Mouse (Mus musculus) cortical plate, adult 2 months (tissue): ENCODE results near the gene Abhd14a. TPM values are rescaled to one million over a fixed set of nuclear protein-coding genes. Genes with fewer than 3 reads are reported as not detected.

ENCODE experiments used
- H3K27ac ChIP-seq: fragments of 200-500 bp; 2 replicates; pipeline ENCODE4 v1.5.1; 2012; ENCODE audit warnings: low read length, control low read depth, inconsistent platforms; ENCODE audit not compliant: insufficient read depth
- H3K4me1 ChIP-seq: fragments of 200-500 bp; 2 replicates; pipeline ENCODE4 v1.6.1; 2011; ENCODE audit warnings: low read length; ENCODE audit not compliant: control insufficient read depth, insufficient read depth
- H3K4me3 ChIP-seq: fragments of 200-500 bp; 2 replicates; pipeline ENCODE4 v1.5.1; 2011; ENCODE audit warnings: mild to moderate bottlenecking, low read length, control low read depth; ENCODE audit not compliant: insufficient read depth
- CTCF ChIP-seq: fragments of 200-500 bp; IDR thresholded peaks from 2 replicates; pipeline ENCODE4 v1.5.1; 2011; ENCODE audit warnings: mild to moderate bottlenecking, control low read depth, low read length; ENCODE audit not compliant: insufficient read depth; ENCODE audit errors: extremely low read depth
- POLR2A ChIP-seq: fragments of 200-500 bp; IDR thresholded peaks from 2 replicates; pipeline ENCODE4 v1.6.1; 2011; ENCODE audit warnings: mild to moderate bottlenecking, low read length, control low read depth; ENCODE audit not compliant: insufficient read depth; ENCODE audit errors: extremely low read depth
- polyA plus RNA-seq: library from polyadenylated mRNA; depleted of rRNA; stranded (reverse); fragments of >200 nt; gene quantifications from 2 replicates; pipeline ENCODE4 v1.2.3, GENCODE M21; 2012

Abhd14a gene
- polyA plus RNA-seq, 1 experiment: 88.0 TPM

DNA sequence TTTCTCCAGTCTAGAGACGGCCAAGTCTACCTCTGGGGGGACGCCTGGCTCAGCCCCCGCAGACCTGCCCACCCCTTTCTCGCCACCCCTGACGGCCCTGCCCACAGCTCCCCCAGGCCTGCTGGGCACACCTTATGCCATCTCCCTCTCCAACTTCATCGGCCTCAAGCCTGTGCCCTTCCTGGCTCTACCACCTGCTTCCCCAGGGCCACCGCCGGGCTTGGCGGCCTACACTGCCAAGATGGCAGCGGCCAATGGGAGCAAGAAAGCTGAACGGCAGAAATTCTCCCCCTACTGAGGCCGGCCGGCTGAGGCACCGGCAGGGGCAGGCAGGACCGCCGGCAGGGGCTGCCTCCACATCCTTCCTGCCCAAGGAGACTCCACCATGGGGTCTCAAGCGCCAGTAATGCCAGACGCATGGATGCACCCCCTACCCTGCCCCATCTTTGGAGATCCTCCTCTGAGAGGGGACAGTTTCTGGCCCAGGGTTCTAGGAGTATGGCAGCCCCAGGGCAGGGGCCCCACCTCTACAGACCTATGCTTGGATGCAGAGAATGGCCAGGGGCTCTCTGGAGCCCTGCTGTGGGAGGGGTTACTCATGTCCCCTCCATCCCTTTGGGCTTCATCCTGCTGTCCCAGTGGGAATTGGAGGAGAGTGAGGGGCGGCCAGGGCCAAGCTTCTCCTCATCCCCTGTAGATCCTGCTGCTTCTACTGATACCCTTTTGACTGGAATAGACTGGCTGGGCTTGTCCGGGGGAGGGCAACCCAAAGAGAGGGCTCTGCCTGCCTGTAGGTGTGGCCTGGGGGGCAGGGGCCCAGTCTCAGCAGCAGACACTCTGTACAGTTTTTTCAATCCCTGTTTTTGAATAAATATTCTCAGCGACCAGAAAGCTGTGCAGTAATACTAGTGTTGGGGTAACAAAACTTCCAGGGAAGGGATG lies 15.9 kb upstream of the Abhd14a start:
- 0 out of 2 replicates have a peak, but pooled peaks cover 4% of the 10 kb centered on the region for H3K4me1 ChIP-seq
- TF ChIP-seq CTCF (no peak), POLR2A (no peak)
- H3K4me3 ChIP-seq: no peak overlapping the region
- no peak overlapping the region for H3K27ac ChIP-seq

DNA sequence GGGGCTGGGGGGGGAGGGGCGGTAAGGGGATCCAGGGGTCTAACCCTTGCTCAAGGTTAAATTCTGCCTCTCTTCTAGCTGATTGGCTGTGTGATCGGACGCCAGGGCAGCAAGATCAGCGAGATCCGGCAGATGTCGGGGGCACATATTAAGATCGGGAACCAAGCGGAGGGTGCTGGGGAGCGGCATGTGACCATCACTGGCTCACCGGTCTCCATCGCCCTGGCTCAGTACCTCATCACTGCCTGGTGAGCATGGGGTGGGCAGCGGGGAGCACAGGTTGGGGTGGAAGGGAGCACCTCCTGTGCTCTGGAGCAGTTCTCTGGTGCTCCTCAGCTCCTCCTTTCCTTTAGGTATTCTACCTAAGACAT lies 14.9 kb upstream of the Abhd14a start:
- H3K4me3 ChIP-seq: no peak overlapping the region
- TF ChIP-seq CTCF (no peak), POLR2A (no peak)
- H3K27ac ChIP-seq: no peak overlapping the region
- 0 out of 2 replicates have a peak, but pooled peaks cover 4% of the 10 kb centered on the region for H3K4me1 ChIP-seq

DNA sequence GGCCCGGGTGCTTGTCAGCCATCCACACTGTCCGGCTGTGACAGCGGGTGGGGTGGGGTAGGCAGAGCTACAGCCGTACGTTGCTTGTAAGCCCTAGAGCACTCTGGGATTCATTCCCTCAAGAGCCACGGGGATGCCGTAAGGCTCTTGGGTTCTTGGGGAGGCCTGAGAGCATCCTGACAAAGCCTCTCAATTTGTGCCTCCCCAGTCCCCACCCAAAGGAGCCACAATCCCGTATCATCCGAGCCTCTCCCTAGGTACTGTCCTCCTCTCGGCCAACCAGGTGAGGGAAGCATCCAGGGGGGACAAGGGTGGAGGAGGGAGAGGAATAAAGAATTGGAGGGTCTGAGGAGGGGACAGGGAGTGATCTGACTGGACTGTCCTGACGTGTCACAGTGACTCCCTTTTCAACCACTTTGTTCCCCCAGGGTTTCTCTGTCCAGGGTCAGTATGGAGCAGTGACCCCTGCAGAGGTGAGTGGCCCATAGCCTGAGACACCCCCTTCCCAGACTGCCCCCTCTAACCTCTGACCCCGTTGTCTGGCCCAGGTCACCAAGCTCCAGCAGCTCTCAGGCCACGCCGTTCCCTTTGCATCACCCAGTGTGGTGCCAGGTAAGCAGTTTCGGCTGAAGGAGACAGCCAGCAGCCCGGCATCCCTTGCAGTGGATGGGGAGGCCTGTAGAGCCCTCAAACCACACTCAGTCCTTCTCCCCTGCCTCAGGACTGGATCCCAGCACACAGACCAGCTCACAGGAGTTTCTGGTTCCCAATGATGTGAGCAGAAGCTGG lies 14.4 kb upstream of the Abhd14a start:
- Histone ChIP-seq H3K4me1 (0 out of 2 replicates have a peak, but pooled peaks cover 4% of the 10 kb centered on the region), H3K27ac (no peak overlapping the region), H3K4me3 (no peak overlapping the region)
- TF ChIP-seq CTCF (no peak), POLR2A (no peak)

DNA sequence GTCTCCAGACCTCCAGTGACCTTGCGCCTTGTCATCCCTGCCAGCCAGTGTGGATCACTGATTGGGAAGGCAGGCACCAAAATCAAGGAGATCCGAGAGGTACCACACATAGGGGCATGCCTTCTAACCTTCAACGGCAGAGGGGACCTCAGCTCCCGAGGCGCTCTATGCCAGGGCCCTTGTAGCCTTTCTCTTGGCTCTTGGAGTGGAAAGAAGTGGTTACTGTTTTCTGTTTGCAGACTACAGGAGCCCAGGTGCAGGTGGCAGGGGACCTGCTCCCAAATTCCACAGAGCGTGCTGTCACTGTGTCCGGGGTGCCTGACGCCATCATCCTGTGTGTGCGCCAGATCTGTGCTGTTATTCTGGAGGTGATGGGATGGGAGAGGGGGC lies 13.5 kb upstream of the Abhd14a start:
- no peak overlapping the region for H3K27ac ChIP-seq
- TF ChIP-seq POLR2A (no peak), CTCF (no peak)
- no peak overlapping the region for H3K4me3 ChIP-seq
- 0 out of 2 replicates have a peak, but pooled peaks cover 4% of the 10 kb centered on the region for H3K4me1 ChIP-seq

DNA sequence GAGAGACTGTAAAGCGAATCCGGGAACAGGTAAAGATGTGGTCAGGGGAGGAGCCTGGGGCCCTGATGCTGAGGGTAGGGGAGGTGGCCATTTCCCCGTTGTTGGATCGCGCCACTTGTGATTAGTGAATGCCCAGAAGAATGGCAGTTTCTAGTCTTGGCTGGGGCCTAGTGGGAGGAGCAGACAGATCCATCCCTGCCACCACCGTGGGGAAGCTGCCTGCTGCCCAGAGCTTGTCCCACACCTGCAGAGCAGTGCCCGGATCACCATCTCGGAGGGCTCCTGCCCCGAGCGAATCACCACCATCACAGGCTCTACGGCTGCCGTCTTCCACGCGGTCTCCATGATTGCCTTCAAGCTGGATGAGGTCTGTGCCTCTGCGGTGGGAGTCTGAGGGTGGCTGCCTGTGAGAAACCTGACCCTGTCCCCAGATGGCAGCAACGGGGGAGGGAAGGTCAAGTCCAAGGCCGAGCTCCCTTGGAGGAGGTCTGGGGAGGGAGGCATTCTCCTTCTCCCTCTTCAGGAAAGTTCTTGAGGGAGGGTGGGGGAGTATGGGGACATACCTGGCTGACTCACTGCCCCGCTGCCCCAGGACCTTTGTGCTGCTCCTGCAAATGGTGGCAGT lies 13.0 kb upstream of the Abhd14a start:
- H3K4me3 ChIP-seq: no peak overlapping the region
- H3K4me1 ChIP-seq: 0 out of 2 replicates have a peak, but pooled peaks cover 4% of the 10 kb centered on the region
- no peak for TF ChIP-seq CTCF
- TF ChIP-seq POLR2A: no peak
- H3K27ac ChIP-seq: no peak overlapping the region

DNA sequence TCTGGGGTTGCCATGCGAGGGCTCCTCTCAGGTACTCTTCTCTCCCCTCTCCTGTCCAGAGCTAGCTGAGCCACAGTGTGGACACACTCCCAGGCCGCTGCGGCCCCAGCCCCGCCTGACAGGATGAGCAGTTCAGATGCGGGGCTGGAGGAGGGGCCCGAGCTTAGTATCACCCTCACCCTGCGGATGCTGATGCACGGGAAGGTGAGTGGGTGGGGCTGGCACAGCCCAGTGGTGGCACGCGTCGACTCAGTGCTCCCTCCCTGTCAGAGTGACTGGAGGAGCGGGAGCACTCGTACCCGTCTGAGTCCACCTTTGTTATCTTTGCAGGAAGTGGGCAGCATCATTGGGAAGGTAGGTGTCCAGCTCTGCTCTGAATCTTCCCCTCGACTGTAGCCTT lies 12.5 kb upstream of the Abhd14a start:
- TF ChIP-seq POLR2A: no peak
- no peak for TF ChIP-seq CTCF
- no peak overlapping the region for H3K27ac ChIP-seq
- H3K4me1 ChIP-seq: 0 out of 2 replicates have a peak, but pooled peaks cover 4% of the 10 kb centered on the region
- H3K4me3 ChIP-seq: no peak overlapping the region

DNA sequence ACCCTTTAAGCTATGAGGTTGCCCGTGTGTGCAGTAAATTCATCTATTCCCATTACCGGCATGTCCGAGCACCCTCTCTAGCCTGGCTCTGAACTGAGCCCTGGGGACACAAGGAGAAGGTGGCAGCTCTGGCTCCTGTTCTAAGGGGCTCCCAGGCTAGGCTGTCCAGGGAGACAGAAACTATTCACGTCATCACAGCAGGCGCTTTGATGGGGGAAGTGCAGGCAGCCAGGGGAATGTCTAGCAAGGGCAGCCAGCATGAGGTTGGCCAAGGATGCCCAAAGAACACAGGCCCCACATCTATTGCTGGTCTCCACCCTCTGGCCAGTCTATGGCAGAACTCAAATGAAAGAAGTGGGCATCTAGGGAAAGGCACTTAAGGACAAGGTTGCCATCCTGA lies 10.4 kb upstream of the Abhd14a start:
- TF ChIP-seq CTCF: no peak
- no peak for TF ChIP-seq POLR2A
- 0 out of 2 replicates have a peak, but pooled peaks cover 2% of the 10 kb centered on the region for H3K4me1 ChIP-seq

DNA sequence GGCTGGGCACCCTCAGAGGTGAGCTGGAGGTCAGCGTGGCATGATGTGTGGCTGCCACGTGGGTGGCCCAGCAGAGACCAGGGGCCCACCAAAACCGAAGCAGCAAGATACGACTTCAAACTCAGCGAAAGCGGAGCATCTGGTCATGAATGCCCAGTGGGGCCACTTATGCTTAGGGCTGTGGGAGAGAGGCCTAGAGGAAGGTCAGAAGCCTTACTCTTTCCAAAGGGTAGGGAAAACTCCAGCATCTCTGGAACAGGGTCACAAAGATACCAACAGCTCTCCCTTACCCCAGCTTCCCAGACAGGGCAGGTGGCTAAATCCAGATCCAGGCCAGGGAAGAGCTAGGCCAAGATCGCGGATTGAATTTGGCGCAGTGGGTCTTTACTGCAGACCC lies 9.7 kb upstream of the Abhd14a start:
- Histone ChIP-seq H3K27ac (no peak overlapping the region), H3K4me1 (0 out of 2 replicates have a peak, but pooled peaks cover 2% of the 10 kb centered on the region), H3K4me3 (no peak overlapping the region)
- TF ChIP-seq POLR2A: no peak
- no peak for TF ChIP-seq CTCF

More for the DNA sequence above, 10.4 kb upstream of the Abhd14a start:
- H3K4me3 ChIP-seq: no peak overlapping the region
- H3K27ac ChIP-seq: no peak overlapping the region

DNA sequence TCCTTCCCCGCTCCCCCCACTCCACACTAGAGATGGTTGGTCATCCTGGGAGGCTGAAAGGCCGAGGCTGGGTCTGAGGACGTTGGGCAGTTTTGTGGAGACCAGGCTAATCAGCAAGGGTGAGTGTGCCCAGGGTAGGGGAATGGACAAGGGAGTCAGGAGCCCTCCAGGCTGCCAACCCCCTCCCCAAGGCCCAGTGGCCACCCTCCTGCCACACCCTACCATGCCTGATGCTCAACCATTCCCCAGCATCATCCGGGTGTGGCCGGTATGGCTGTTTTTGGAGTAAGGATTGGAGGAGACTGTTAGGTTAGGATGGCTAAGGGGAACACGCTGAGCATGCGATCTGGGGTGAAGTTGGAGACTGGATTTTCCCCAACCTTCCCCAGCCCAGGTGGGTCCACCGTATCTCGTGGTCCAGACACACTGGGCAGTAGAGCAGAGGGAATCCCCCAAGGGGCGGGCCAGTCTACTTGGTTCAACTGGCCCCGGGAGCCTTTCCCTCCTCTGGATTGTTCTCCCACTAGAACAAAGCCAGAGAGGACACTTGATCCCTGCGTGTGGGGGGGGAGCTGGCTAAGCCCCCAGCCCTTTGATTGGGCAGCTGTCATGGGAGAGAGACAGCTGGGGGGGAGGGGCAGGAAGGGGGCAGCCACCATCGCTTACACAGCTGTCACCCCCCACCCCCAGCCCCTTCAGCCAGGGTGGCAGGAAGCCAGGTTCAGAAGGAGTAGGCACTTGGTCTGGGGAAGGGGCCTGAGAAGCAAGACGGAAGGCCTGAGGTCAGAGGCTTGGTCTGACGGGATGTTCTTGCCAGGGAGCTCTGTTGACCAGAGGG lies 9.1 kb upstream of the Abhd14a start:
- Histone ChIP-seq H3K27ac (no peak overlapping the region), H3K4me3 (no peak overlapping the region), H3K4me1 (0 out of 2 replicates have a peak, but pooled peaks cover 2% of the 10 kb centered on the region)
- no peak for TF ChIP-seq POLR2A
- TF ChIP-seq CTCF: no peak
